Mouse (Mus musculus): Measurements from ENCODE around the gene Mast1. TPM values are rescaled to one million over a fixed set of nuclear protein-coding genes. Genes with fewer than 3 reads are reported as not detected.

The Mast1 gene
- total and polyA plus RNA-seq, 3 experiments = 0.21 to 0.34 TPM; not detected in 1

DNA sequence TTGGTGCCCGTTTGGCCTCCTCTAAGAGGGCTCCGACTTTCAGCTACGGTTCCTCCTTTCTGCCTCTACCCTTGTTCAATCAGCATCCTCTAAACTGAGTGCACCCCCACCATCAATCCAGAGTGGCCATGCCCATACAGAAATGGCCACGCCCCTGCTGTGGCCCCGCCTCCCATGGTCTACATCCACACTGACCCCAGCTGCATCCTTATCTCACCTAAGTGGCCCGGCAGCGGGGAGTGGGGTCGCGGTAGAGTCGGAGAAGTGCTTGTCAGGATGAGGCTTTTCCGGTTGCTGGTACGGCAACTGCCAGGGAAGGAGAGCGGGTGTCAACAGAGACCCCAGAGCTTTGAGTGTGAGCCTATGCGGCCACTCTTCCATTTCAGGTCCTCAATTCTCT lies 1.7 kb downstream of the Mast1 start:
- in situ Hi-C loops (cut with MboI; ENCODE audit: low pct_ligation_motif_present, low pct_unique_long_range_greater_than_20kb, low sequenced_read_pairs) = no loop called here
- H3K4me3 ChIP-seq (replicated peaks in 1 of 3; ENCODE audit: low read depth in 2 of 3, low read length in 2 of 3, poor library complexity in 1 of 3) = no peak overlapping the region
- 0 out of 2 replicates have a peak overlapping the region, but pooled peaks have one; percentile 54 for H3K4me2 ChIP-seq (ENCODE audit: insufficient read depth, low read depth, poor library complexity, severe bottlenecking)
- no peaks in the 10 kb centered on the region for H3K9me3 ChIP-seq (replicated peaks; ENCODE audit: low read length)
- DNase-seq (ENCODE audit: extremely low read depth) = no peak
- dilution Hi-C loops (cut with MboI; ENCODE audit: extremely low pct_ligation_motif_present, extremely low pct_unique_long_range_greater_than_20kb, low sequenced_read_pairs) = no loop called here
- H3K4me1 ChIP-seq (ENCODE audit: control insufficient read depth in 1 of 2, insufficient read depth in 2 of 2) = peaks cover 21 to 22% of the 10 kb centered on the region in 2 experiments
- no peak overlapping the region for H3K27ac ChIP-seq (ENCODE audit: insufficient read depth, low read depth)
- no peak overlapping the region for H3K9ac ChIP-seq (ENCODE audit: insufficient read depth, low read depth)
- H3K27me3 ChIP-seq (replicated peaks) = peaks cover 77% of the 10 kb centered on the region
- H3K36me3 ChIP-seq (replicated peaks in 1 of 2; ENCODE audit: control insufficient read depth in 1 of 2, insufficient read depth in 1 of 2, low read length in 1 of 2) = no peaks in the 10 kb centered on the region
- H3K79me2 ChIP-seq (replicated peaks; ENCODE audit: control insufficient read depth, extremely low read depth, insufficient read depth, poor library complexity, severe bottlenecking) = no peaks in the 10 kb centered on the region
- no peak for TF ChIP-seq JUN (IDR thresholded peaks at IDR 0.05; ENCODE audit: insufficient read depth, low read depth, low read length)
- no peak for TF ChIP-seq MAX (IDR thresholded peaks at IDR 0.05; ENCODE audit: low read length)
- TF ChIP-seq NELFE (IDR thresholded peaks at IDR 0.05; ENCODE audit: low read depth, low read length) = no peak
- no peak for TF ChIP-seq SMC3 (IDR thresholded peaks at IDR 0.05; ENCODE audit: low read depth, low read length)
- no peak for TF ChIP-seq MAFK (IDR thresholded peaks at IDR 0.05; ENCODE audit: insufficient replicate concordance, low read length)
- TF ChIP-seq CTCF (conservative IDR thresholded peaks at IDR 0.05 in 1 of 2, IDR thresholded peaks at IDR 0.05 in 1 of 2; ENCODE audit: low read depth in 2 of 2, low read length in 2 of 2) = no peak
- no peak for TF ChIP-seq ELF1 (IDR thresholded peaks at IDR 0.05; ENCODE audit: low read depth, low read length)
- TF ChIP-seq CHD1 (IDR thresholded peaks at IDR 0.05; ENCODE audit: low read depth, low read length) = no peak
- no peak for TF ChIP-seq HCFC1 (IDR thresholded peaks at IDR 0.05; ENCODE audit: low read depth, low read length)

DNA sequence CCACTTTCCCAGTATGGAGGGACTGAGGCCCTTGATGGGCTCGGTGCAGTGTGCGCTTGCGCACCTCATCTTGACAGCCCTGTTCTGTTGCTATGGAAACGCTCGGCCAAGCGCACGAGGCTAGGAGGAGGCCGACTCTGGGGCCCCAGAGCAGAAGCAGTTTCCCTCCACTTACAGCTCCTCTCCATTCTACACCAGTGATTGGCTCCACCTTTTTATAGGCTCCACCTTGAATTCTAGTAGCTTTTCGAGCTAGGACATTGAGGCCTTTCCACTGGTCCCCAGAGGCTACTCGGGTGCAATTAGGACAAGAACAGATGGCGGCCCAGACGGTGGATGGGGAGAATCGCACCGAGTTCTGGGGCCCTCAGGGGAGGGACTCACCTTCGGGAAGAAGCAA lies 2.3 kb downstream of the Mast1 start:
- Histone ChIP-seq H3K27ac (ENCODE audit: insufficient read depth, low read depth) (no peak overlapping the region), H3K9me3 (replicated peaks; ENCODE audit: low read length) (no peaks in the 10 kb centered on the region), H3K4me1 (ENCODE audit: control insufficient read depth in 1 of 2, insufficient read depth in 2 of 2) (peaks cover 21 to 22% of the 10 kb centered on the region in 2 experiments), H3K4me2 (ENCODE audit: insufficient read depth, low read depth, poor library complexity, severe bottlenecking) (peak overlapping the region; percentile 54; the same call in 1 of the 2 replicates), H3K9ac (ENCODE audit: insufficient read depth, low read depth) (no peak overlapping the region), H3K36me3 (replicated peaks in 1 of 2; ENCODE audit: control insufficient read depth in 1 of 2, insufficient read depth in 1 of 2, low read length in 1 of 2) (no peaks in the 10 kb centered on the region), H3K27me3 (replicated peaks) (peaks cover 75% of the 10 kb centered on the region), H3K4me3 (replicated peaks in 1 of 3; ENCODE audit: low read depth in 2 of 3, low read length in 2 of 3, poor library complexity in 1 of 3) (no peak overlapping the region), H3K79me2 (replicated peaks; ENCODE audit: control insufficient read depth, extremely low read depth, insufficient read depth, poor library complexity, severe bottlenecking) (no peaks in the 10 kb centered on the region)
- DNase-seq (ENCODE audit: extremely low read depth) = peak; percentile 67
- dilution Hi-C loops (cut with MboI; ENCODE audit: extremely low pct_ligation_motif_present, extremely low pct_unique_long_range_greater_than_20kb, low sequenced_read_pairs) (no loop called here), in situ Hi-C loops (cut with MboI; ENCODE audit: low pct_ligation_motif_present, low pct_unique_long_range_greater_than_20kb, low sequenced_read_pairs) (no loop called here)
- no peak for TF ChIP-seq MAZ (IDR thresholded peaks at IDR 0.05; ENCODE audit: low read depth, low read length)
- TF ChIP-seq KAT2A (IDR thresholded peaks at IDR 0.05; ENCODE audit: insufficient replicate concordance, low read length) = no peak
- no peak for TF ChIP-seq HCFC1 (IDR thresholded peaks at IDR 0.05; ENCODE audit: low read depth, low read length)
- no peak for TF ChIP-seq CTCF (conservative IDR thresholded peaks at IDR 0.05 in 1 of 2, IDR thresholded peaks at IDR 0.05 in 1 of 2; ENCODE audit: low read depth in 2 of 2, low read length in 2 of 2)
- TF ChIP-seq NRF1 (IDR thresholded peaks at IDR 0.05; ENCODE audit: low read depth, low read length) = peak; percentile 78
- no peak for TF ChIP-seq MAX (IDR thresholded peaks at IDR 0.05; ENCODE audit: low read length)
- peak; percentile 56; the same call in 1 of the 2 replicates for TF ChIP-seq MXI1 (IDR thresholded peaks at IDR 0.05; ENCODE audit: low read depth, low read length)
- no peak for TF ChIP-seq ELF1 (IDR thresholded peaks at IDR 0.05; ENCODE audit: low read depth, low read length)
- no peak for TF ChIP-seq MAFK (IDR thresholded peaks at IDR 0.05; ENCODE audit: insufficient replicate concordance, low read length)
- TF ChIP-seq ETS1 (conservative IDR thresholded peaks at IDR 0.05; ENCODE audit: low read depth, low read length) = no peak
- 0 out of 2 replicates have a peak, but pooled peaks have one; percentile 12 for TF ChIP-seq BHLHE40 (IDR thresholded peaks at IDR 0.05; ENCODE audit: low read depth, low read length)
- TF ChIP-seq GABPA (IDR thresholded peaks at IDR 0.05; ENCODE audit: insufficient replicate concordance, low read depth, low read length) = no peak

Measured in CH12.LX (cell line).